Mouse (Mus musculus) ES-Bruce4 (cell line): ENCODE measurements around the gene Slc15a4. TPM values are rescaled to one million over a fixed set of nuclear protein-coding genes. Genes with fewer than 3 reads are reported as not detected.
A peak's percentile ranks its signal among the peaks of the same experiment; 100 is the strongest.

Source experiments
- H3K27ac ChIP-seq: 2 replicates; pipeline ENCODE4 v1.5.1; 2012; ENCODE audit warnings: low read length, inconsistent platforms; ENCODE audit not compliant: insufficient read depth
- H3K27me3 ChIP-seq: 2 replicates; pipeline ENCODE4 v1.6.1; 2012; ENCODE audit warnings: mild to moderate bottlenecking, low read length, inconsistent platforms; ENCODE audit not compliant: control insufficient read depth, poor library complexity, insufficient read depth, severe bottlenecking
- H3K36me3 ChIP-seq: 2 replicates; pipeline ENCODE4 v1.6.1; 2012; ENCODE audit warnings: inconsistent platforms, mild to moderate bottlenecking, low read length, moderate library complexity; ENCODE audit not compliant: control insufficient read depth, poor library complexity, insufficient read depth, severe bottlenecking
- H3K4me1 ChIP-seq: one replicate; pipeline ENCODE4 v1.8.1; 2011; ENCODE audit warnings: low read length; ENCODE audit not compliant: control insufficient read depth, insufficient read depth
- H3K4me3 ChIP-seq: 2 replicates; pipeline ENCODE4 v1.5.1; 2011; ENCODE audit warnings: low read depth, mild to moderate bottlenecking, low read length
- H3K9ac ChIP-seq: 2 replicates; pipeline ENCODE4 v1.6.1; 2012; ENCODE audit warnings: low read depth, mild to moderate bottlenecking, inconsistent platforms; ENCODE audit not compliant: poor library complexity, severe bottlenecking
- H3K9me3 ChIP-seq: replicated peaks from 2 replicates; pipeline ENCODE4 v1.6.1; 2012; ENCODE audit warnings: mild to moderate bottlenecking, low read length, inconsistent platforms; ENCODE audit not compliant: control insufficient read depth, poor library complexity, insufficient read depth, severe bottlenecking
- CTCF ChIP-seq: IDR thresholded peaks from one replicate; pipeline ENCODE4 v1.8.1; 2011; ENCODE audit warnings: low read depth, low read length
- EP300 ChIP-seq: IDR thresholded peaks from 2 replicates; pipeline ENCODE4 v1.6.1; 2011; ENCODE audit warnings: low read depth, low read length; ENCODE audit not compliant: insufficient read depth
- POLR2A ChIP-seq: IDR thresholded peaks from one replicate; pipeline ENCODE4 v1.8.1; 2011; ENCODE audit warnings: low read length; ENCODE audit not compliant: insufficient read depth
- polyA plus RNA-seq: library from polyadenylated mRNA; stranded (reverse); fragments of >200 nt; gene quantifications from 2 replicates; pipeline ENCODE4 v1.2.4, GENCODE M21; 2011; ENCODE audit warnings: low read depth; ENCODE audit not compliant: missing spikeins, insufficient read depth, insufficient read length

The Slc15a4 gene
- polyA plus RNA-seq, 1 experiment: 19.5 TPM

DNA sequence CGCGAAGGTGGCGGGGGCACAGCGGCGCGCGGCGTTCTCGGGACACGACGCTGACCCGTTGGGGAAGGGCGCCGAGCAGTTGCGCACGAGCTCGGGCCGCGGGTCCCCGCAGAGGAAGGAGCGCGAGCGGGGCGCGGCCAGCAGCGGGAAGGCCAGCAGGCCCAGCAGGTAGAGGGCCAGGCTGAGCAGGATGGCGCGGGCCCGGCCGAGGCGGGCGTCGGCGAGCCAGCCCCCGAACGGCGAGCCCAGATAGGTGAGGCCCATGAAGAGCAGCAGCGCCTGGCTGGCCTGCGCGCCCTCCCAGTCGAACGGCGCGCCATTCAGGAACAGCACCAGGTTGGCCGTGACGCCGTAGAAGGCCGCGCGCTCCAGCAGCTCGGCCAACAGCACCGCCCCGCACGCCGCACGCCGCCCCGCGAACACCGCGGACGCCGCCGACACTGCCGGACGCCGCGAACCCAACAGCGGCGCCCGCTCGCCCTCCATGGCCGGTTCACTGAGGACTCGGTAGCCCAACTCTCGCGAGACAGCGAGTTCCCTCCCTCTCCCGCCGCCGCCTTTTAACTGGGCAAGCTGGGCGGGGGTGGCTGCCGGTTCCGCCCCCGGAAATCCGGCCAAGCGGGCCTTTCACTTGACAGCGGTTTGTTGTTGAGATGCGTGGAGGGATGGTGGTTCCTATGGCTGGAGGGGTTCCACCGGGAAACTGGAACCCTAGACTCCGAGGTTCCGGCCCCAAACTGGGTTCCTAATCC lies 15.6 kb downstream of the Slc15a4 start:
- Histone ChIP-seq H3K36me3 (no peaks in the 10 kb centered on the region), H3K9me3 (no peaks in the 10 kb centered on the region), H3K9ac (peak overlapping the region; percentile 90), H3K4me3 (peak overlapping the region; percentile 91), H3K27me3 (no peaks in the 10 kb centered on the region), H3K27ac (no peak overlapping the region), H3K4me1 (peaks cover 3% of the 10 kb centered on the region)
- 0 out of 2 replicates have a peak, but pooled peaks have one; percentile 14 for TF ChIP-seq EP300
- no peak for TF ChIP-seq CTCF

GRCm38 (mm10) chr5:127616151-127616550 lies 16.5 kb downstream of the Slc15a4 start:
- Histone ChIP-seq H3K9ac (peak overlapping the region; percentile 90), H3K27me3 (no peaks in the 10 kb centered on the region), H3K27ac (no peak overlapping the region), H3K9me3 (no peaks in the 10 kb centered on the region), H3K4me3 (peak overlapping the region; percentile 91), H3K4me1 (peaks cover 5% of the 10 kb centered on the region), H3K36me3 (no peaks in the 10 kb centered on the region)
- no peak for TF ChIP-seq CTCF

- Histone ChIP-seq H3K36me3 (no peaks in the 10 kb centered on the region), H3K27ac (no peak overlapping the region), H3K4me3 (no peak overlapping the region), H3K9ac (peak overlapping the region; percentile 90; the same call in 1 of the 2 replicates), H3K27me3 (no peaks in the 10 kb centered on the region), H3K4me1 (peaks cover 5% of the 10 kb centered on the region), H3K9me3 (no peaks in the 10 kb centered on the region)
- no peak for TF ChIP-seq POLR2A
- no peak for TF ChIP-seq CTCF
These were observed 17.2 kb downstream of the Slc15a4 start for GRCm38 (mm10) chr5:127615459-127615858.

- TF ChIP-seq CTCF (no peak), POLR2A (no peak), EP300 (no peak)
These were observed 20.3 kb downstream of the Slc15a4 start for GRCm38 (mm10) chr5:127612397-127612796.

GRCm38 (mm10) chr5:127611881-127612280 lies 20.8 kb downstream of the Slc15a4 start:
- H3K9ac ChIP-seq: no peak overlapping the region
- no peaks in the 10 kb centered on the region for H3K27me3 ChIP-seq
- H3K4me1 ChIP-seq: peaks cover 3% of the 10 kb centered on the region
- no peak overlapping the region for H3K27ac ChIP-seq
- H3K36me3 ChIP-seq: peaks cover 13% of the 10 kb centered on the region
- no peak for TF ChIP-seq EP300
- no peak for TF ChIP-seq POLR2A
- no peak for TF ChIP-seq CTCF
- no peaks in the 10 kb centered on the region for H3K9me3 ChIP-seq
- no peak overlapping the region for H3K4me3 ChIP-seq

More at GRCm38 (mm10) chr5:127612397-127612796, 20.3 kb downstream of the Slc15a4 start:
- peaks cover 3% of the 10 kb centered on the region for H3K4me1 ChIP-seq
- no peak overlapping the region for H3K9ac ChIP-seq
- peaks cover 9% of the 10 kb centered on the region for H3K36me3 ChIP-seq
- no peaks in the 10 kb centered on the region for H3K27me3 ChIP-seq
- H3K27ac ChIP-seq: no peak overlapping the region
- H3K9me3 ChIP-seq: no peaks in the 10 kb centered on the region
- no peak overlapping the region for H3K4me3 ChIP-seq

DNA sequence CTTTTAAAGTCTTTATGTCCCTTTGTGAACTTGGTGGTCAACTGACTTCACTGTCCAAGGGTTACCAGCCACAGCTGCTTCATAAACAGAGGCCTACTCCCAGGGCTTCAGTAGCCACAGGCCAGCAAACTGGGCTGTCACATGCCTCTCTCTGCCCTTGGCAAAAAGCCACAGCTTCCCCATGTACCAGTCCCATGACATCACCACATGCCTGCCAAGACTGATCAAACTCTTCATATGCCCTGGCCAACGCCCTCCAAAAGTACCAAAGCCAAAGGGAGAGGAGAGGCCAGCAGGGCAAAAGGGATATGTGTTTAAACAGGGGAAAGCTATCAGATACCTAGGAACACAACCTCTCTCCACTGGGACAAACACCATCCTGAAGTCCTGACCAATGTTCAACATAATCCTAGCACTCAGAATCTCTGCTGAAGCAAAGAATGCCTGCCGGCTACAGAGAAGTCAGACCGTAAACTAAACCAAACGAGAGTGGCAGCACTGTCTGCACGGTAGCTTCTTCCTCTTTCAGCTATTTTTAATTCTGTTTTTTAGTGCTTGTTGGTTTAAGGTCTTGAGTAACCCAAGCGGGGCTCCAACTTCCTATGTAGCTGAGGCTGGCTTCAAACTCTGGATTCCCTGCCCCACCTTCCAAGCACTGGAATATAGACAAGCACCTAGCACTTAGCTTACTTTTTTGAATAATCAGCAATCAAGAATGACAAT lies 21.7 kb downstream of the Slc15a4 start:
- no peak overlapping the region for H3K9ac ChIP-seq
- no peak overlapping the region for H3K27ac ChIP-seq
- TF ChIP-seq EP300 (no peak), POLR2A (no peak), CTCF (no peak)
- H3K36me3 ChIP-seq: peaks cover 17% of the 10 kb centered on the region
- H3K4me3 ChIP-seq: no peak overlapping the region
- H3K4me1 ChIP-seq: peaks cover 3% of the 10 kb centered on the region
- no peaks in the 10 kb centered on the region for H3K9me3 ChIP-seq
- H3K27me3 ChIP-seq: no peaks in the 10 kb centered on the region
